Mouse (Mus musculus) midbrain, embryonic 16.5 days (tissue): ENCODE results near the gene Herc6. TPM values are rescaled to one million over a fixed set of nuclear protein-coding genes. Genes with fewer than 3 reads are reported as not detected.

Experiments used
- ATAC-seq: fragments of 200-750 bp; cut with Nextera tagmentation; 2 replicates; pipeline ENCODE4 v1.8.0; 2017; ENCODE audit warnings: moderate TSS enrichment
- H3K27ac ChIP-seq: fragments of 300-500 bp; sonication (generic); 2 replicates; pipeline ENCODE4 v1.5.1; 2014; ENCODE audit warnings: mild to moderate bottlenecking, low read length, mixed read lengths
- H3K27me3 ChIP-seq: fragments of 300-500 bp; sonication (generic); 2 replicates; pipeline ENCODE4 v1.6.1; 2014; ENCODE audit warnings: low read depth, low read length, mixed read lengths; ENCODE audit not compliant: control insufficient read depth, insufficient read depth
- H3K36me3 ChIP-seq: fragments of 300-500 bp; sonication (generic); 2 replicates; pipeline ENCODE4 v1.6.1; 2014; ENCODE audit warnings: mild to moderate bottlenecking, low read length, moderate library complexity, mixed read lengths; ENCODE audit not compliant: control insufficient read depth, insufficient read depth
- H3K4me1 ChIP-seq: fragments of 300-500 bp; sonication (generic); 2 replicates; pipeline ENCODE4 v1.6.1; 2014; ENCODE audit warnings: mild to moderate bottlenecking, low read length, mixed read lengths; ENCODE audit not compliant: control insufficient read depth, insufficient read depth
- H3K4me2 ChIP-seq: fragments of 300-500 bp; sonication (generic); 2 replicates; pipeline ENCODE4 v1.6.1; 2014; ENCODE audit warnings: mild to moderate bottlenecking, low read length, mixed read lengths
- H3K4me3 ChIP-seq: fragments of 300-500 bp; sonication (generic); 2 replicates; pipeline ENCODE4 v1.5.1; 2014; ENCODE audit warnings: low read depth, mild to moderate bottlenecking, low read length, moderate library complexity, mixed read lengths
- H3K9ac ChIP-seq: fragments of 300-500 bp; sonication (generic); 2 replicates; pipeline ENCODE4 v1.6.1; 2014; ENCODE audit warnings: low read depth, low read length, mixed read lengths
- H3K9me3 ChIP-seq: fragments of 300-500 bp; sonication (generic); replicated peaks from 2 replicates; pipeline ENCODE4 v1.6.1; 2014; ENCODE audit warnings: mild to moderate bottlenecking, low read length, mixed read lengths; ENCODE audit not compliant: control insufficient read depth, poor library complexity, severe bottlenecking
- WGBS: fragments of 180-500 bp; shearing (Covaris S2); extraction: QIAGEN DNeasy Blood & Tissue Kit; methylation state at CpG from one replicate; pipeline ENCODE4 v1.1.7; 2014; 5-methylcytosine and 5-hydroxymethylcytosine counted together
- polyA plus RNA-seq: library from polyadenylated mRNA; unstranded; fragments of >200 nt; fragmentation: Nextera tagmentation; extraction: Ambion mirVana; gene quantifications from 2 replicates; pipeline ENCODE4 v1.2.1, GENCODE M21; 2015

The Herc6 gene
- 0.83 and 1.1 TPM in 2 replicates for polyA plus RNA-seq

DNA sequence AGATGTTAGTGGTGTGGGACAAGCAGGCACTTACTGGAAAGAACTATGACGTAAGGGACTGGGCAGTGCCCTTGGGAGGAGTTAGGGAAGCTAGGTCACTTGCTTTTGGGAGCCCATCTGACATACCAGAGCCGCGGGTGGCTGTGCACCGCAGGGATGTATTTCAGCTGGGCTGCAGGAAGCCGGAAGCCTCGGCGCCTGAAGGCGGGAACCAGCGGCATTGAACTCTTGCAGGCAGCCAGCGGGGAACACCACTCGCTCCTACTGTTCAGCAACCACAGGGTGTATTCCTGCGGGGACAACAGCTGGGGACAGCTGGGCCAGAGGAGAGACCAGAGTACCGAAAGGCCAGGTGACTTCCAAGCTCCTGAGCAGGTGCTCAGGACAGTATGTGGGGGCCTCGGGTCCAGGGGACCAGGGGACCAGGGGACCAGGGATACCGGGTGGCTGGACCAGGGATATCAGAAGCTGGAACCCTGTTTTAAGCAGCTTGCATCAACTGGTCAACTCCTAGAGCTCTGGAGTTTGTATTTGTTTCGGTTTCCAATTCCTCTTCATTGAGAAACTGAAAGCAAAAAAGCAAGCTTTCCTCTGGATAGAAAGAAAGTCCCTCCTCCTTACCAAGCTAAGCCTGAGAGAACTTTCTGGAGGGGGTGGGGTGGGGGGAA, at the start of gene Herc6:
TSS of gene Herc6 (plus strand) at position 120 of the 668 bp plus-strand sequence.
- peak within 1 kb of the TSS; percentile 32 for H3K9ac ChIP-seq
- peak; percentile 68 for ATAC-seq
- H3K36me3 ChIP-seq: no peaks in the 10 kb centered on the region
- peak within 1 kb of the TSS; percentile 41 for H3K4me3 ChIP-seq
- no peaks in the 10 kb centered on the region for H3K9me3 ChIP-seq
- WGBS: 3% methylated on average over 16 of the region's 16 CpGs
- peak within 1 kb of the TSS; percentile 58 for H3K4me2 ChIP-seq
- no peak within 1 kb of the TSS for H3K27ac ChIP-seq
- H3K4me1 ChIP-seq: 0 out of 2 replicates have a peak, but pooled peaks cover 3% of the 10 kb centered on the region
- no peaks in the 10 kb centered on the region for H3K27me3 ChIP-seq

DNA sequence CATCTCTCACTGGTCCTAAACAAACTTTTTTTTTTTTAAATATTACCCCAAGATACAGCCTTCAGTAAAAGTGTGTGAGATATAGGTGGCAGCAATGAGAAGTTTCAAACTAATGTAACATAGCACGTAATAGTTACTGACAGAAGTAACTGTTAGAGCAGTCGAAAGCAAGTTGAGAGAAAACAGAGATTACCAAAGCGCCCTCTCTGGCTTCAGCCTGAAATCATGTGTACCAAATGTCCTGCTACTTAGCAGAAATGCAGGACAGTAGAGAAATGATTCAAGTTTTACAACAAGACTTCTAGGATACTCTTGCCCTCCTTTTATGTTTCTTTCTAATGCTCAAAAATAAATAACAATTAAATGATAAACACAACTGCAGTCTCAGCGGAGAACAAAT, 49.8 kb upstream of the Herc6 start:
- ATAC-seq: no peak
- Histone ChIP-seq H3K27me3 (no peaks in the 10 kb centered on the region), H3K36me3 (no peaks in the 10 kb centered on the region), H3K4me3 (no peak overlapping the region), H3K9me3 (no peaks in the 10 kb centered on the region), H3K4me1 (peaks cover 11% of the 10 kb centered on the region), H3K9ac (no peak overlapping the region), H3K27ac (no peak overlapping the region), H3K4me2 (no peak overlapping the region)
- WGBS: 73% methylated on average over 4 of the region's 4 CpGs

DNA sequence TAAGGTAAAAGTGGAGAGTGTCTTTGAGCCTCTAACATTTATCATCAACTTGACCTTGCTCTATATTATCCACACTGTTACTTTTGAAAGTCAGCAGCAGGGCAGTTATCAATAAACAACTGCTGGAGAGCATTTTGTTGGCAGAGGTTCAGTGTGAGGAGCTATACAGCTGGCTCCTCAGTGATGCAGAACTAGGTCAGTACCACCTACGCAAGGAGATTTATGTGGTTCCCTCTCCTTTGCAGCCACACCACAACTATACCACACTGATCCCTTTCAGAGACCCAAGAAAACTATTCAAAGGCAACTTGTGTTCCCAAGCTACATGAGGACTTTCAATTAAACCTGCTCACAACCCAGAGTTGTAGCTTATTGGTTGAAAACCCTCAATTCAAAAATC, 49.4 kb upstream of the Herc6 start:
- WGBS: 80% methylated on average over 1 of the region's 1 CpGs
- Histone ChIP-seq H3K4me3 (no peak overlapping the region), H3K27me3 (no peaks in the 10 kb centered on the region), H3K4me2 (no peak overlapping the region), H3K9ac (no peak overlapping the region), H3K9me3 (no peaks in the 10 kb centered on the region), H3K4me1 (peaks cover 11% of the 10 kb centered on the region), H3K27ac (no peak overlapping the region), H3K36me3 (no peaks in the 10 kb centered on the region)
- no peak for ATAC-seq

GRCm38 (mm10) chr6:57532022-57532421, 48.8 kb upstream of the Herc6 start:
- Histone ChIP-seq H3K27ac (no peak overlapping the region), H3K36me3 (no peaks in the 10 kb centered on the region), H3K4me1 (peaks cover 11% of the 10 kb centered on the region), H3K27me3 (no peaks in the 10 kb centered on the region), H3K4me3 (no peak overlapping the region), H3K4me2 (no peak overlapping the region), H3K9ac (no peak overlapping the region), H3K9me3 (no peaks in the 10 kb centered on the region)
- 81% methylated on average over 1 of the region's 1 CpGs for WGBS
- no peak for ATAC-seq

DNA sequence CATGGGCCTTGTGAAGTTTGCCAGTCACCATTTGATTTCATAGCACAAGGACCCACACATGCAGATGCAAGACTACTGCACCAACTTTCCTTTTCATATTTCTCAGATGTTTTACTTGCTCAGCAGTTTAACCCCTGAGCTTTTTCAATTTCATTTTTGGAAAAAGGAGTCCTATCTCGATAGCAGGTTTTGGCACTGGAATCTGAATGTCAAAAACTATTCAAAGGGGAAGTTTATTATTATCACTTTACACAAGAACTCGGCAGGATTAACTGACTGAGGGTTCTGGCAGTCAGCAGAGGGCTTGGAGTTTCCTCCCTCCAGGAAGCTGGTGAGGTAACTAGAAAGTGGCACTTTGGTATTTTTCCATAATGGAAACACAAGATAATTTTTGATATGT, 47.4 kb upstream of the Herc6 start:
- 61% methylated on average over 2 of the region's 2 CpGs for WGBS
- Histone ChIP-seq H3K9ac (no peak overlapping the region), H3K4me1 (peaks cover 11% of the 10 kb centered on the region), H3K27ac (no peak overlapping the region), H3K9me3 (no peaks in the 10 kb centered on the region), H3K36me3 (no peaks in the 10 kb centered on the region), H3K27me3 (no peaks in the 10 kb centered on the region), H3K4me2 (peak overlapping the region; percentile 71), H3K4me3 (no peak overlapping the region)
- no peak for ATAC-seq

DNA sequence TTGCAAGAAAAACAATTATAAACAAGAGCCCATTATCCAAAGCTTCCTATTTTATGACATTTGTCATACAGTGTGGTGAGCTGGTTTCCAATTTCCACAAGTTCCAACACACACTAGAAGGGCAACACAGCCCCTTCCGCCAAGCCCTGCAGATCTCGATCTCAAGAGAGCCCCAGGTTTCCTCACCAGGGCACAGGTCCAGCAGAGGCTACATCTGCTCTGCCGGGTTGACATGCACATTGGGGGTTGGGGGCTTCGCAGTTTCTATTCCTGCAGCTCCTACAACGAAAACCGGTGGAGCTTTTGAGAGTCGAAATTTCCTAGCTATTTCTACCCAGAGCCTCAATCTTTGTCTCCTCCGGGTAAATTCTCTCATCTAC, 46.6 kb upstream of the Herc6 start:
- Histone ChIP-seq H3K4me3 (peak overlapping the region; percentile 58), H3K36me3 (no peaks in the 10 kb centered on the region), H3K9me3 (no peaks in the 10 kb centered on the region), H3K27me3 (no peaks in the 10 kb centered on the region), H3K4me2 (peak overlapping the region; percentile 71), H3K27ac (peak overlapping the region; percentile 77), H3K9ac (peak overlapping the region; percentile 69), H3K4me1 (peaks cover 11% of the 10 kb centered on the region)
- no peak for ATAC-seq
- WGBS: 5% methylated on average over 8 of the region's 8 CpGs

GRCm38 (mm10) chr6:57534611-57535286, 46.1 kb upstream of the Herc6 start:
- Histone ChIP-seq H3K27ac (peak overlapping the region; percentile 77), H3K9me3 (no peaks in the 10 kb centered on the region), H3K27me3 (no peaks in the 10 kb centered on the region), H3K9ac (peak overlapping the region; percentile 69), H3K4me1 (peaks cover 11% of the 10 kb centered on the region), H3K4me2 (peak overlapping the region; percentile 71), H3K4me3 (peak overlapping the region; percentile 58), H3K36me3 (no peaks in the 10 kb centered on the region)
- ATAC-seq: peak; percentile 60
- WGBS: under 1% methylated on average over 31 of the region's 31 CpGs

GRCm38 (mm10) chr6:57535386-57535936, 45.3 kb upstream of the Herc6 start, which contains the start of gene Ppm1k:
Gene Ppm1k, minus strand, starts transcription at chr6:57535468.
- Histone ChIP-seq H3K27ac (peak within 1 kb of the TSS; percentile 77), H3K9me3 (no peaks in the 10 kb centered on the region), H3K36me3 (no peaks in the 10 kb centered on the region), H3K4me1 (peaks cover 11% of the 10 kb centered on the region), H3K27me3 (no peaks in the 10 kb centered on the region), H3K4me2 (peak within 1 kb of the TSS; percentile 71), H3K4me3 (peak within 1 kb of the TSS; percentile 58), H3K9ac (peak within 1 kb of the TSS; percentile 69)
- under 1% methylated on average over 24 of the region's 24 CpGs for WGBS
- peak; percentile 99 for ATAC-seq
